Mouse (Mus musculus): ENCODE results near the gene Dchs2.

Dchs2 gene

DNA sequence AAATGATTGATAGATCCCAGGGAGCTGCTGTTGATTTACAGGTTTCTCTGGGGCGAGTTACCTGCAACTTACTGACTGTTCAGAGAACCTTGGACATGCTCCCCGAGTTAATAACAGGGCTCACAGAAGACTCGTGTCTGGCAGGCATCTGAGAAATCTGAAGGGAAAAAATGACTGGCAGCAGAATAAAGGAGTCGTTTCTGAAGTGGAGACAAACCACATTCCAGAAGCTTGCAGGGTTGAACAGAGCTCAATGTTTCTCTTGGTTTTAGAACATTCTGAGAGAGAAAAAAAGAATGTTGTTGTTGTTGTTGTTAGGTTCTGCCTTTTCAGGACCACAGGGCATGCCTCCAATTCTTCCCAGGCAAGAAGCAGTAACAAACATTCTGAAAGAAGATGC is 131.7 kb downstream of the Dchs2 start:
- no peak for DNase-seq

DNA sequence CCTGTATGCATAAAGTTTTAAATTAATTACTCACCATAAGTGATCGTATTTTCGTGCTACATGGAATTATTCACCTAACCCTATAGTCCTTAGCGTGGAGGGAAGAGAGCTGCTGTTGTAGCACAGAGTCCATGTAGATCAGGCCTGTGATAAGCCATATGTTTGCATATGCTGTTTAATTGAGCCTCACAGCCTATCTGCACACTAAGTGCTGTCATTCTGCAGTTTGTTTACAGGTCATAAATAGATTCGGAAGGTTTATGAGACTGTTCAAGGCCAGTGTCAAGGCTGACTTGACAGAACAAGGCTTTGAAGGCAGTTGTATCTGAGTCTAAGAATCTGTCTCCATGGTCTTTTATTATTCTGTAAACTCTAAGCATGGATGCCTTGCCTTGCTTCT is 138.3 kb downstream of the Dchs2 start:
- DNase-seq: no peak

DNA sequence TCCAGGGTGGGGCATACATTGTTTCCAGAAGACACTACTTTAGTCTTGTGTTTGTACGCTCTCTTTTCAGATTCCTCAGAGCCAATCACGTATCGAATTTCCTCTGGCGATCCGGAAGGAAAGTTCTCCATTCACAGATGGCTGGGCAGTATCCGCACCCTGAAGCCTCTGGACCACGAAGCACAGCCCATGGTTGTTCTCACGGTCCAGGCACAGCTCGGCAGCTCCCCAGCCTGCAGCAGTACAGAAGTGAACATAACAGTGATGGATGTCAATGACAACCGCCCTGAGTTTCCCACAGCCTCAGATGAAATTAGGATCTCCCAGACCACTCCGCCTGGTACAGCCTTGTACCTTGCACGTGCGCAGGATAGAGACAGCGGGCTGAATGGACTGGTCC is 142.5 kb downstream of the Dchs2 start:
- no peak for DNase-seq

DNA sequence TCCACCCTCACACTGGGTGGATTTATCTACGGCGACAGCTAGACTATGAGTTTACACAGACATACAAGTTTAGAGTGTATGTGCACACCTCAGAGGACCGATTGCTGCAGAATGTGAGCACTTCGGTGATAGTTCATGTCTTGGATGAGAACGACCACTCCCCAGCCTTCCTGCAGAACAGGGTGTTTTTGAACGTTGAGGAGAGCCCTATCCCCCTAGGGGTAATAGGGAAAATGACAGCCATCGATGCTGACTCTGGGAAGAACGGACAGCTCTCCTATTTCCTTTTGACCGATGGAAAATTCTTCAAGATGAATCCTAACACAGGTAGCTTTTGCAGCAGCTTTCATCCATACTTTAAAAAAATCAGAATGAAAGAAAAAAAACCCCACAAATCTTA is 143.2 kb downstream of the Dchs2 start:
- DNase-seq: no peak

DNA sequence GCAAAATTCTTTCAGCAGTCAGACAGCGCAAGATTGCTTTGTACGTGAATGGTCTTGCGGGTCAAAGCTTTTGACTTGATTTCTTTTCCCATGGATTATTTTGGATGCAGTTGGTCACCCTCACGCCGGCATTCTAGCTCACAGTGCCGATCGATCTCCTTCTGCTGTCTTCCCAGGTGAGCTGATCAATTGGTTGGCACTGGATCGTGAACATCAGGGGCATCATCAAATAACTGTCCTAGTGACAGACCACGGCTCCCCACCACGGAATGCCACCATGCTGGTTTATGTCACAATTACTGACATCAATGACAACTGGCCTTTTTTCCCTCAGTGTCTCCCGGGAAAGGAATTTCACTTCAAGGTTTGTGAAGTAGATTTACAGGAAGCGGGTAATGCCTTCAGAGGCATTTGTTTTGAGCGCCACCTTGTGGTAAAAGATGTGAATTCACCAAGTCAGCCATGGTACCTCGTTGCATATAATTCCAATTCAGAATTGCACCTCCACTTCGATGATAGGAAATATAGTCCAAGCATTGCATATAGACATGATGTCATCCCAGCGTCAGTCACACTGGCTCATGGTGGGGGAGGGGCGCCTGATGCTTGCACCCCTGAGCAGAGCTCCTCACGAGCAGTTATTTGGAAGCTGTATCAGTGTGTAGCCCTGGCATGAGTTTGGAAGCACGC is 146.0 kb downstream of the Dchs2 start:
- no peak for DNase-seq

DNA sequence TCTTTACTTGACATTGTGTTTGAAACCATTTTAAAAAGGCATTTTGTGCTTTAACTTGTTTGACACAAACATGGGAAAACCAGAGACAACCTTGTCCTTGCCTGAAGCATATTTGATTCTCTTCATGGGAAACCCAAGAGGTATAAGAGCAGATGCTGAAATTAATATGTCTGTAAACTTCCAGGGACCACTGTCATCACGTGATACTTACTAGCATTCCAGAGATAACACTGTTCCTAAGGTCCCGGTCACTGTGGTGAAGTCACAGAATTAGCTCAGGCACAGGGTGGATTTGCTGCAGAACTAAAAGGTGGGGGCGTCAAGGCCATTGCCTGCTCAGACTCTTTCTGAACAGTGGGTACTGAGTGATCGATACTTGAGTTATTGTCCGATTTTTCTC is 148.0 kb downstream of the Dchs2 start:
- DNase-seq: no peak

DNA sequence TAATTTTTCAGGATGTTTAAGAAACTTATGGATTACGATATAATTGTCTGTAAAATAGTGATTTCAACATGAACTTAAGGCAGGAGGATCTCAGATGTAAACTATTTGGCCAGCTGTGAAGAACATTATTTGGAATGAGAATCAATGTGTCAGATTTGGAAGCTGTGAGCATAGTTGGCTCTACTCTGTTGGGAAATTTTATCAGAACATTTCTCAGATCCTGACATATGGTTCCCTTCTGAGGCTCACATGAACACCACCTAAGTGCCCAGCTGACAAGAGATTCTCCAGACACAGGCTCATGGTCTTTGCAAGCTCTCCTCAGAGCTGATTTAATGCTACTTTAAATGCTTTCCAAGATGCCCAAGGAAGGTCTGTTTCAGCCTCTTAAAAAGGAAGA is 156.1 kb downstream of the Dchs2 start:
- DNase-seq: no peak

DNA sequence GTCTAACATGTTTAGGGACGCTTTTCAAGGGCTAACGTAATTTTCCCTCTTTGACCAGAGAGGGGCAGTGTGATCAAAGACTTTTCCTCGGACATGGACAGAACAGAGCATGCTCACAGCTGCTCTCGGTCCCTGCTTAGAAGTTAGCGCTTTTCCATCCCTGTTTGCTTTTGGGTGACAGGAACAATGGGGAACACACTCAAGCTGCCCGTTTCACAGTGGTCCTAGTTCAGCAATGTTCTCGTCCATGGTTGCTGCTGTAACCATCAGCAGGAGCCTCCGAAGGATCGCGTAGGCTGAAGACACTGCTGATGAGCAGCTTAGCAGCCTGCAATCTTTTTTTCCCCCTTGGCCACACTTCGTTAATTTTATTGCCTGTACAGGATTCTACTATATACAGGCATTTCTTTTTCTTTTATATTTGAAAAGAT is 159.2 kb downstream of the Dchs2 start:
- no peak for DNase-seq

DNA sequence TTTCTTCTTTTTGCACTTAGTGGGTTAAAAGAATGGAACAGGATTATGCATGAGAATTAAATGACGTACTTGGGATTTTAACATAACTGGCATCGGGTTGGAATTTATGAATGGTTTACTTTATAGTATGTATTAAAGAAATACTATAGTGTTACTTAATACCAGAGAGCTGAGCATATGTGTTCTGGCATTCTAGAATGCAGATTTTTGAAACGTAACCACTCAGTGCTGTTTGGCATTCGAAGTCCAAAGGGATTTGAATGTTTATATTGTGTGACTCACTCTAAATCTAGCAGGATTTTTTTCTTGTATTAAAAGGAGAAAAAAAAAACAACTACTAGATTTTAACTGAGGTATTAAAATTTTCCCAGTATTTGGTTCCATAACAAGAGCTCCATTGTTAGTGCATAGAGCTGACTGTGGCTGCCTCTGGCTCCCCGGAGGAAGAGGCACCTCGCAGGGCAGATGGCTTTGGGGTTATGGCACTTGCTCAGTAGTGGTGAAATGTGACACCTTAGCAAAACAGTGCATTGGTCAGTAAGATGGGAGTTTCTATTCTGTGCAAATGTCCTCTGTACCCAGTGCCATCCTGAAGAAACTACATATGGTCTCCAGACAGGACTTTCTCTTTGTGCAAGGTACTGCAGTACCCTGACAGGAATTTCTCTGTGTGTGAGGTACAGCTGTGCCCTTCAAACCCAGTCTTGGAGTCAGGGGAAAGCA is 160.5 kb downstream of the Dchs2 start:
- DNase-seq: no peak

DNA sequence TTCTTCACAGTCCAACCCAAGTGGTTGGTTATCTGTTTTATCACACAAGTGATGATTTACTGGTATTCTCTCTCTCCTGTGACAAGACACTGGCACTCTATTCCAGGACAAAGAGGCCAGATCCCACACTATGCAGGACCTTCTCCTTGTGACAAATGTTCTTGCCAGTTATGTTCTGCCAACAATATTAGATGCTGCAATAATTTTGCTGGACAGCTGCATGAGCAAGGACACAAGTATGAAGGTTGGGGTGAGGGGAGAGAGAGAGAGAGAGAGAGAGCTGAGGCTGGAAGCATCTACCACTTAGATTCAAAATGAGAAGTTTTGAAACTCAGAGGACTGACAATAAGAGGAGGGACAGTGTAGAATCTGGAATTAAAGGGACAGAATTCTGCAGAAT is 162.7 kb downstream of the Dchs2 start:
- no peak for DNase-seq

DNA sequence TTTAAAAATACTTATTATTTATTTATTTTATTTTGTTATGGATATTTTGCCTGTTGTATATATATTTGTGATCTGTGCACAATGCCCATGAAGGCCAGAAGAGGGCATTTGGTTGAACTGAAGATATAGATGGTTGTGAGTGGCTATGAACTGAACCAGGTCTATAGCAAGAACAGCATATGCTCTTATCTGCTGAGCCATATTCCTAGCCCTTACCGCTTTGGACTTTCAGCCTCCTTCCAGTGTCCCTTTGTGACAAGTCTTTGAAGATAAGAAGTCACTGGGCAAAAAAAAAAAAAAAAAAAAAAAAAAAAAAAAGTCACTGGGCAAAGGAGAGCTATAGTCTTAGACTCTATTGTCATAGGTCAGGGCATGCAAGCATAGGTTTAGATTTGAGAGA is 163.2 kb downstream of the Dchs2 start:
- DNase-seq: no peak

DNA sequence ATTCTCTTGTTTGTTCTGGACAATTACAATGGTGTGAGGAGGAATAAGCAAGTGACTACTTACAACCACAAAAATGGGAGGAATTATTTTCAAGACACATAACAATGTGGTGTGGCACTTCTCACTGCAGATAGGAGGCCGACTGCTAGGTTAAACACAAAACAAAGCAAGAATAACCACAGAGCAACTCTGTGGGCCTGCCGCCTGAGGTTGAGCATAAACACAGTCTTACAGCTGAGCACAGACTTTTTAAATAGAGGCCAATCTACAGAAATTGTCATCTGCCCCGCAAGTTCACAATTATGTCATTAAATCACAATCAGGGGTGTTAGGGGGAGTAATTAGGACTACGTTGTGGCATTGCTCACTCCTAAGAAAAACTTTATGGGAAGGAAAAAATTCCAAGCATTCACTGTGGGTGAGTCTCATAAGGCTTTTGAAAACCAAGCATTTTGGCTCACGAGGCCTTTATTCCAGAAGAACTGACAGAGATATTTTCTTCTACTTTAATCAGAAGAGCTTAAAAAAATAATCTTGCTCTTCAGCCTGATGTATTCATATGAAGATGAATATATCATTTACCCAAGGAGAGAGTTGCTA is 172.1 kb downstream of the Dchs2 start:
- DNase-seq: no peak

DNA sequence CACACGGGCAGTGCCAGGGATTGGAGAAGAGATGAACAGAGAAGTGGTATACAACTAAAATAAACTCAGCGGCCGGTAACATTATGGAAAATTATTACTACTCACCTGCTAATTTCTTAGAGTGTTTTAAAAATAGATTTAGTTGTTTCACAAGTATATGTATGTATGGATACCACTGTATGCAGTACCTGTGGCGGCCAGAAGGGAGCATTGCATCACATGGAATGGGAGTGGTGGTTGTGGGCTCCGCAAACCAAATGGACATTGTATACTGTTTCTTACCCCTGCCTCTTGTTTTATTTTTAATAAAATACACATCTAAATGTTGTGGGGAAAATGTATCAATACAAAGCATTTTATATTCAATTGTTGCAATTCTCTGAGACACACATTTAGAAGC is 176.1 kb downstream of the Dchs2 start:
- DNase-seq: no peak

DNA sequence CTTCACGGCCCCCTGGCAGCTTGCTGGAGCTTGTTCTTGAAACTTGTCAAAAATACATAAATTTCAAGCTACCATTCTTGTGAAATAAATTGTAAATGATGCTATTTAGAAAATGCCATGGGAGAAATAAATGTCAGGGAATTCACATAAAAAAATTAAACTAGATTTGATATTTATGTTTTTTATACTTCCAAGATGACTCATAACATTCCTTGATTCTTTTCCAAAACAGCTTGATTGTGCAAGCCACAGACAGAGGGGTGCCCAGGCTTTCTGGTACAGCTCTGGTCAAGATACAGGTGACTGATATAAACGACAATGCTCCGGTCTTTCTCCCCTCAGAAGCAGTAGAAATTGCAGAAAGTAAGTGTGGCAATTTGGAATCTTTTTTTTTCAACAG is 218.2 kb downstream of the Dchs2 start:
- DNase-seq: no peak

DNA sequence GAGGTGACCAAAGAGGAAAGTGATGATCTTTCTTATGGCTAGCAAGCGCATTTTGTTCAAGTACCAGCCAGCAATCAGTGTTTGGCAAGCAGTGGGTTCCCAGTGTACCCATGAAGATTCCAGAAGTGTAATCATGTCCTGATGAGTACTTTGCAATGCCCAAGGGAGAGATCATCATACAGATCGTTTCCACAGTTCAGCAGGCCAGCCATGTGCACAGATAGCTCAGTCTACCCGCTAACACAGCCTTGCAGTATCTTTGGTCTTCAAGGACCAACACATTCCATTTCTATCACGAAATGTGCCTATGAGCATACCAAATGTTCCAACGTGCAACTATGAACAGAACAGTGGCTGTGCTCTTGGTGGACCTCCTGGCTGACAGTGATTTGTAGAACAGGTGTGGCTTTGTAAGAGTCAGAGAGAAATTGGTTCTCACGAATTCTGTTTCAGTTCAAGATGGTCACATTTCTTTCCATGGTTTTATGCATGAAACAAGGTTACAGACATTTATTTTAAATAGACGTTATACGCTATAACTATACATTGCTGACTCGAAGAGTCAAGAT is 240.8 kb downstream of the Dchs2 start:
- DNase-seq: no peak

DNA sequence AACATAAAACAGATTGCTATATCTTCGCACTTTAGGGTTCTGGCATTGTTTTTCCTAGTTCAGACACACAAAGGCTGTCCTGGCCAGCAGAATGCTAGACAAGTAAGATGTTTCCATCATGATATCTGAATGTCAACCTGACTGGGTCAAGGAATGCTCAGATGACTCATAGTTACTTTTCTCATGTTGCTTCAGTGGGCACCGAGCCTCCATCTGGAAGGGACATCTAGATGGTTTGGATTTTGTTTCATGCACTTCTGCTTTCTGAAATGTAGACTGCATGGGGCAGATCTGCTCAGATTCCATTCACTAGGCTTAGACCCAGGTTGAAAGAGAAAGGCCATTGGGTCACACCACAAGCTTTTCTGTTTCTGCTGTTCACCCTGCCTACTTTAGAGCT is 242.1 kb downstream of the Dchs2 start:
- no peak for DNase-seq

DNA sequence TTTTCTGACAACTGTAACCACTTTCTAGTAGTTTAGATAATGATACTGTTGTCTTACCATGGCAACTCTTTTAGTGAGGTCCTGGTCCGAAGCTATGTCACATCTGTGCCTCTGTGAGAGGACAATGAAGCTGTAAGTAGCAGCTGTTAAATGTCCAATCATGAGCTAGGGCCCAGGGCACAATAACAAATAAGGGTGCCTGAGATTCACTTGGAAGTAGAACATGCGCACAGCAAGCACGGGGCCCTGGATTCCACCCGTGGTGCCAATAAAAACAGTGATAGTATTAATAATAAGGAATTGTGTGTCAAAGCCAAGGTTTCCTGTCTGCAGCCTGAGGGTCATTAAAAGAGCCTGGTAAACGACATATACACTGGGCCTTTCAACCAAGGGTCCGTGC is 246.6 kb downstream of the Dchs2 start:
- DNase-seq: no peak

DNA sequence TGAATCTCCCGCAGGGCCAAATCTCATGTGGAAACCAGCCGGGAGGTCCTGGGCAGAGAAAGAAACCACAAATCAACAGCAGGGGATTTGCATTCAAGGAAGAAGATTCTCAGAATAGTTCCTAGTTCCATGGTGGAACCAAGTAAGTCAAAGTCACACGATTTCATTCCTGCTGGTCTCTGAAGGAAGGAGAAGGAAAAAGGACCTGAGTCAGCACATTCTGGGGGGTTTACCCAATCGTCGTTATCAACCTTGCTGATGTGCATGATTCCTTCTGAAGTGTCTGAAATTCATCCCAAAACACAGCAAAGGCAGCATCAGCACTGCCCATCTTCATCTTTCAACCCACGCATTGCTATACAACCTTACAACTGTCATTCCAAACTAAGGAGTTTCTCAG is 249.1 kb downstream of the Dchs2 start:
- DNase-seq: no peak
